Mouse (Mus musculus) brain, embryonic 18.5 days (tissue): ENCODE data around the gene Olfr155.

Experiments used
- DNase-seq: peaks from one replicate; pipeline ENCODE4 v3.0.0-alpha.2; 2012; ENCODE audit warnings: low read depth, low spot score

Olfr155 gene

DNA sequence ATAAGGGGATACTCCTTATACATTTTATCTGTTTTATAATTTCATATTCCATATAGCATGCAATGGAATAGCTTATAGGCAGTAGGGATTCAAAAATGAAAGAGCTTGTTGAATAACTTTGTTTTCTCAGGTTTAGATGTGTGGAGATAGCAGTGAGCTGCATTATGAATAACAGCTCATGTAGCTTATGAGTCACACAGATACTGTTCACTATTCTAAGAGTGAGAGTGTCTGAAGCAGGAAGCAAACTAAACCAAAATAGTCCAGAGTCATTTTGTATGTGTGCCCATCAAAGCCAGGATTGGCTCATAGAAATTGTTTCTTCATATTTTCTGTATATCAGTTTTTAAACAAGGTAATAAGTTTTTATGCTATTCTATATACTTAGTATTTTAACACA, 45.8 kb downstream of the Olfr155 start:
- DNase-seq = no peak

DNA sequence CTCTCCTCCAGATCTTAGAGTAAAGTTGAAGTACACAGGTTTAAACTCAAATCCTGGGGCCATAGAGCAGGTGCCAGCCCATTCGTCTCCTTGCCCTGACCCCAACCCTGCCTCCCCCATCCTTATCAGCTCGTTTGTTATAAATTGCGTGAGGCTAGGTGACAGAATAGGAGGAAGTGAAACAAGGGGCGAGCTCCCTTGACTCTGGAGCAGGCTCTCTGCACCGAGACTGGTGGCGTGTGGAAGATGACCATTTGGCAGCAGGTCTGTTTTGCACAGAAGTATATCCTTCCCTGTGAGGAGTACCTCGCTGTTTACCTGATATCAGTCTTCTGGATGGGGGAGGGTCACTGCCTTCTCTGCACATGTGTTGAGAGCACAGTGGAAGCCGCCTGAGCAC, 47.8 kb downstream of the Olfr155 start:
- no peak for DNase-seq

DNA sequence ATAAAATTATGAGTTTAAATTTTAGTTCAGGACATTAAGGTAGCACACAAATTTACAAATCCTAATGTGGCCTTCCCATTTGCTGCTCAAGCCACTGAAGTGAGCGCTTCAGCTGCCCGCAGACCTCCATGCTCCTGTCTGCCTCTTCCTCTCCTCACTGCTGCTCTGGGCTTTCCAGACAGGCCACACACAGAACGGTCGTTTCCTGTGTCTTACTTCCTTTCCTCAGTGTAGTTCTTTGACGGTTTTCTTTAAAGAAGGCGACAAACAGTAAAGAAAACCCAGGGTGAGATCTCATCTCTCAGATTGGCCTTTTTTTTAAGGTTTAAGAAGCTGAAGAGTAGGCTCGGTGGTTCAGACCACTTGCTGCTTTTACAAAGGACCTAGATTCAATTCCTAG, 52.3 kb downstream of the Olfr155 start:
- no peak for DNase-seq

DNA sequence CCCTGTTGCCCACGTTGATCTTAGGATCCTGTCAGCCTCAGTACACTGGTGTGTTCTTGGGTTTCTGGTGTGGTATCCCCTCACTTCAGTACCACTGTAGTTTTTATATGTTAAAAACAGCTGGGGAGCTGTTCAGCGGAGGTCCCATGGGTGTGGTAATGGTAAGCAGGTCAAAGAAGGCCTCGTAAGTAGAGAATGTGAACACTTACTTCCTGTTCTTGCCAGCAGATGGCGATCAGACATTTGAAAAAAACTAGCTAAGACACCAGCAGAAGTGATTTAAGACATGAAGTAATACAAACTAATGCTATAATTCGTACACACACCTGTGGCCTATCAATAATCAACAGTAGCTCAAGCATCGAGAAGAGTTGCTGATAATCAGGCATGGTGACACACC, 55.1 kb downstream of the Olfr155 start:
- peak; percentile 37 for DNase-seq
